Mouse (Mus musculus) hindbrain, embryonic 12.5 days (tissue): ENCODE data around the gene Lman1l. TPM values are rescaled to one million over a fixed set of nuclear protein-coding genes. Genes with fewer than 3 reads are reported as not detected.
A peak's percentile ranks its signal among the peaks of the same experiment; 100 is the strongest.

Experiments used
- ATAC-seq: fragments of 200-750 bp; cut with Nextera tagmentation; 2 replicates; pipeline ENCODE4 v1.8.0; 2017; ENCODE audit warnings: moderate TSS enrichment; ENCODE audit not compliant: low FRiP score
- H3K27ac ChIP-seq: fragments of 300-500 bp; sonication (generic); 2 replicates; pipeline ENCODE4 v1.5.1; 2016; ENCODE audit warnings: mild to moderate bottlenecking
- H3K27me3 ChIP-seq: fragments of 300-500 bp; sonication (generic); 2 replicates; pipeline ENCODE4 v1.6.1; 2016; ENCODE audit warnings: mild to moderate bottlenecking
- H3K36me3 ChIP-seq: fragments of 300-500 bp; sonication (generic); 2 replicates; pipeline ENCODE4 v1.6.1; 2016; ENCODE audit warnings: mild to moderate bottlenecking
- H3K4me1 ChIP-seq: fragments of 300-500 bp; sonication (generic); 2 replicates; pipeline ENCODE4 v1.6.1; 2016
- H3K4me2 ChIP-seq: fragments of 300-500 bp; sonication (generic); replicated peaks from 2 replicates; pipeline ENCODE4 v1.6.1; 2016; ENCODE audit warnings: mild to moderate bottlenecking
- H3K4me3 ChIP-seq: fragments of 300-500 bp; sonication (generic); 2 replicates; pipeline ENCODE4 v1.5.1; 2016; ENCODE audit warnings: mild to moderate bottlenecking
- H3K9ac ChIP-seq: fragments of 300-500 bp; sonication (generic); 2 replicates; pipeline ENCODE4 v1.6.1; 2016; ENCODE audit warnings: mild to moderate bottlenecking, moderate library complexity
- H3K9me3 ChIP-seq: fragments of 300-500 bp; sonication (generic); replicated peaks from 2 replicates; pipeline ENCODE4 v1.6.1; 2016; ENCODE audit warnings: mild to moderate bottlenecking
- WGBS: fragments of 180-500 bp; shearing (Covaris S2); methylation state at CpG from one replicate; pipeline ENCODE4 v1.1.7; 2016; 5-methylcytosine and 5-hydroxymethylcytosine counted together
- polyA plus RNA-seq: library from polyadenylated mRNA; unstranded; fragments of >200 nt; fragmentation: Nextera tagmentation; extraction: Ambion mirVana; gene quantifications from 2 replicates; pipeline ENCODE4 v1.2.1, GENCODE M21; 2016

Lman1l gene
- polyA plus RNA-seq, 1 experiment from 2014 or later: not detected

DNA sequence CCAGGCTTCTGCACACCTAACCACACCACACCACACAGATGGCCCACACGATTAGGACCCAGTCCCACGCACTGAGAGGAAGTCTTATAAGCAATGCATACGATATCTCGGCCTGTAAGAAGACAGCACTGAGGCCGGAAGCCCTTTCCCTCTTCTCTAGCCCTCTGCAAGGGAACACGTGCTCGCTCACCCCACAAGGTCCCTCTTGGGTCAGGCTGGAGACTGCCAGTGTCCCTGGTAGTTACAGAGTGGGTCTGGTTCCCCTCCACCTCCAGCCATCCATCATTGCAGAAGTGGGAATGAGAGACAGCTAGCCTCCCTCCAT is 23.2 kb upstream of the Lman1l start:
- H3K36me3 ChIP-seq: peaks cover 9% of the 10 kb centered on the region; the same call in 1 of the 2 replicates
- H3K4me1 ChIP-seq: peaks cover 60% of the 10 kb centered on the region
- no peaks in the 10 kb centered on the region for H3K27me3 ChIP-seq
- H3K4me3 ChIP-seq: peak overlapping the region; percentile 98
- H3K27ac ChIP-seq: peak overlapping the region; percentile 41; the same call in 1 of the 2 replicates
- ATAC-seq: no peak
- peak overlapping the region; percentile 100 for H3K9ac ChIP-seq
- 59% methylated on average over 7 of the region's 7 CpGs for WGBS
- peak overlapping the region; percentile 97 for H3K4me2 ChIP-seq
- H3K9me3 ChIP-seq: no peaks in the 10 kb centered on the region

DNA sequence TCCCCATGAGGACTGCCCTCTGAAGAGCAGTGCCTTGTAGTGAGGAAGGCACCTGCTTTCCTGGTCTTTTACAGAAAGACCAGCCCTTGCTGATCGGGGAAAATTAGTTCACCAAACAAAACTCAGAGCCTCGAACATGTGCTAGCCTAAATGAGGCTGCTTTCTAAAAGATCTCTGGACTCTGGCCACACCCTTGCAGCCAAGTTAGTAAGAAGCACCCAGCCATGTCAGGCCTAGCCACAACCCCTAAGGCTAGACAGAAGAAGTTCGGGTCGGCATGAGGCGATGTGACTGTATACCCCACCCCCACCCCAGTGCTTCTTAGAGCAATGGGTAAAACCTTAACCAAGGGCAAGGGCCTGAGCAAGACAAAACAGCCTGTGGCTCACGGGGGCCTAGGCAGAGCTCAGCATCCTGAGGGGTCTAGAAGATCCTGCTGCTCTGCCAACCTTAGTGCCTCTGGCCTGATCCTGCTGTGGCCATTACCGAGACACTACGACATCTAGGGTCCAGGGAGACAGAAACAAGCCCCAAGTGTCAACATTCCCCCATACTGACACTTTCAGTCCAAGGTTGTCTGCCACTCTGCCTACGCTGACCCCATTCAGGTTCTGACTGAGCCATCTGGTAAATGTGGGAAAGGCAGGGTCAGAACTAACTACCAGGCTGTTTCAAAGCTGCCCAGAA is 22.7 kb upstream of the Lman1l start:
- whole genome bisulfite sequencing: 76% methylated on average over 9 of the region's 9 CpGs
- Histone ChIP-seq H3K9ac (peak overlapping the region; percentile 100), H3K27ac (peak overlapping the region; percentile 41; the same call in 1 of the 2 replicates), H3K4me2 (peak overlapping the region; percentile 97), H3K4me3 (peak overlapping the region; percentile 98), H3K9me3 (no peaks in the 10 kb centered on the region), H3K27me3 (no peaks in the 10 kb centered on the region), H3K36me3 (peaks cover 9% of the 10 kb centered on the region; the same call in 1 of the 2 replicates), H3K4me1 (peaks cover 65% of the 10 kb centered on the region)
- no peak for ATAC-seq

DNA sequence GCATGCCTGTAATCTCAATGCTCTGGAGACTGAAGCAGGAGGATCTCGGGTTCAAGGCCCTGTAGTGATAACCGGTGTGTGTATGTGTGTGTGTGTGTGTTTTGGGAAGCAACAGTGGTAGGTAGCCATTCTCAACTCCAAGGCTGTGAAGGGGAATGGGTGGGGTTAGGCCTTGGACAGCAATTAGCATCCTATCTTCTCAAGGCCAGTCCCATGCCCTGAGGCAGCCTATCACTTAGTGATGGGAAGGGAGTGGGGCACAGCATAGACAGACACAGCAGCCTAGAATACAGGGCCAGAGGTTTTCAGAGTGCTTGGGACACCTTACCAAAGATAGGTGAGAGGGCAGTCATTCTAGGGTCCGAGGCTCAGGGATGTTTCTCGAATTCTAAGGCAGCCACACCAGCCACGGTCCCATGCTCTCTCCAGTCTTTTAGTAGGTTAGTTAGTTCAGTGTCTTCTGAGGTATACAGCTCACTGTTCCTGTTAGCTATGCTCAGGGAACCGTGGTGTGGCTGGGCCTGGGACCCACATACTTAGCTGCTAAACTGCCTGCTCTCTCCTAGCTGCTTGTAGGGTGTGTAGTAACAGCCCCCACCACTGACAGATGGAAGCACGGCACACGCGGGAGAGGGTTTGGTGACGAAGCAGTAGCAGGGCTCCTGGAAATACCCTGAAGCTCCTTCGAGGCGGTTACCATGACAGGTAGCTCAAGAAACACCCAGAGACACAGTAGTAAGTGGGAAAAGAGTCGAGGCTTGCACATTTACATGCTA is 21.4 kb upstream of the Lman1l start:
- H3K36me3 ChIP-seq: peaks cover 9% of the 10 kb centered on the region; the same call in 1 of the 2 replicates
- H3K4me2 ChIP-seq: no peak overlapping the region
- no peak overlapping the region for H3K4me3 ChIP-seq
- no peaks in the 10 kb centered on the region for H3K27me3 ChIP-seq
- no peak for ATAC-seq
- H3K9ac ChIP-seq: no peak overlapping the region
- no peaks in the 10 kb centered on the region for H3K9me3 ChIP-seq
- H3K4me1 ChIP-seq: peaks cover 78% of the 10 kb centered on the region
- H3K27ac ChIP-seq: no peak overlapping the region
- WGBS: 87% methylated on average over 13 of the region's 13 CpGs

DNA sequence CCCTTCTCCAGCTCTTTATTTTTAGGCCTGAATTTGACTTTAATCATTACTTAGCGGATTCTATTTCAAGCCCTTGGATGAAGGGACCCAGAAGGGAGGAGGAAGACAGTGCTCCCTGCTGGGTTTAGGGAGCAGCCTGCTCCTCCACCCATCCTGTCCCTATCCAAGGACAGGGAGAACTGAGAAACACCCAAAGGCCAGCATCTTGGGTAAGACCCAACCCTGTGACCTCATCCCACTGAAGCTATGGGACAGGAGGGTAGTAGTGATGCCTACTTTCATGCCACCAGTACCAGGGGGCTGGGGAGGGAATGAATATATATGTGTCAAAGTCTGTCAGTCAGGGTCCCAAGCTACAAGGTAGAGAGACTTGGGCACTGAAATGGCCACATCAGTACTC is 20.4 kb upstream of the Lman1l start:
- ATAC-seq: no peak
- H3K4me3 ChIP-seq: no peak overlapping the region
- peaks cover 80% of the 10 kb centered on the region for H3K4me1 ChIP-seq
- peak overlapping the region; percentile 12; the same call in 1 of the 2 replicates for H3K27ac ChIP-seq
- H3K4me2 ChIP-seq: no peak overlapping the region
- H3K36me3 ChIP-seq: peaks cover 9% of the 10 kb centered on the region; the same call in 1 of the 2 replicates
- no peaks in the 10 kb centered on the region for H3K9me3 ChIP-seq
- peak overlapping the region; percentile 50; the same call in 1 of the 2 replicates for H3K9ac ChIP-seq
- no peaks in the 10 kb centered on the region for H3K27me3 ChIP-seq
- WGBS: 83% methylated on average over 1 of the region's 1 CpGs

DNA sequence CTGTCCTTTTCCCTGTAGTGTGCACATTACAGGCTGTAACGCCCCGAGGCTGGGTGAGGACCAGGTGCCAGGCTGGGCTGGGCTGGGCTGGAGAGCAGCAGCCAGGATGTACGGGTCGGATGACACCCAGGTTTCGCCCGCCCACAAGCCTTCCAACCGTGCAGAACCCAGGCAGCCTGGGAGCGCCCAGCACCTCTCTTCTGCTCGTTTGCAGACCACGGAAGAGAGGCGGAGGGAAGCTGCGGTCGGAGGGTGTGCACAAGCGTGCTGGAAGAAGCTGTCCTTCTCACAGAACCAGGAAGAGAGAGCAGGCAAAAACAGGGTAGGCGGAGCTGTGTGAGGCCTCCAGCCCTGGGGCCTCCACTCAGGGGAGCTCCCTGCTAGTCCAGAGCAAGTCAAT is 19.8 kb upstream of the Lman1l start:
- peaks cover 9% of the 10 kb centered on the region; the same call in 1 of the 2 replicates for H3K36me3 ChIP-seq
- H3K4me1 ChIP-seq: peaks cover 77% of the 10 kb centered on the region
- no peaks in the 10 kb centered on the region for H3K9me3 ChIP-seq
- no peak for ATAC-seq
- H3K27ac ChIP-seq: peak overlapping the region; percentile 12
- H3K9ac ChIP-seq: peak overlapping the region; percentile 50; the same call in 1 of the 2 replicates
- H3K27me3 ChIP-seq: no peaks in the 10 kb centered on the region
- 36% methylated on average over 15 of the region's 15 CpGs for WGBS
- H3K4me2 ChIP-seq: peak overlapping the region; percentile 37
- H3K4me3 ChIP-seq: peak overlapping the region; percentile 17

DNA sequence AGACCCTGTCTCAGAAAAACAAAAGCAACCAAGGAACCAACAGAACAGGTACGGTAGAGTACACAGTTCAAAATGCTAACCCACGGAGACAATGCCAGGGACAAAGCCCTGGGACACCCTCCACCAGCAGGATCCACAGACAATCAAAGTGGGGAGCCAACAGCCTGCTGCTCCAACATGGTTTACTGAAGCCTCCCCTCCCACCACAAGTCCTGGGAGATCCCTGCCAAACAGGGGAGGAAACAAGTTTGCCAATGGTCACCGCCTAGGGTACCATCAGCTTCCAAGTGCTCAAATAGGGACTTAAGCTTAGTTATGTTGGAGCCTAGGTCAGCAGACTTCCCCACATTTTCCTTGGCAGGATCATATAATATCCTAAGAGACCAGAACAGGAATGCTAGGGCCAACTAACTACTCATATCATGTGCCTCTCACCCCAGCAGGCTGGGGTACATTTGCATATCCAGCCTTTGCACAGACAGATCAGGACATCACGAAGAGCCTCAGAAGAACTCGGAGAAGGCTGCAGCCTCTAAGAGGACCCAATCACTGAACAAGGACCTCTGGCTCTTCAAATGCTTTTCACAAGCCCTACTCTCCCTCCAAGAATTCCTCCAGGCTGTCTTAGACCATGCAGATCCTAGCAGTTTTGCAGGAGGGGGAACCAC is 19.2 kb upstream of the Lman1l start:
- ATAC-seq: no peak
- peak overlapping the region; percentile 17 for H3K4me3 ChIP-seq
- H3K9me3 ChIP-seq: no peaks in the 10 kb centered on the region
- H3K9ac ChIP-seq: peak overlapping the region; percentile 50; the same call in 1 of the 2 replicates
- H3K4me2 ChIP-seq: peak overlapping the region; percentile 37
- no peaks in the 10 kb centered on the region for H3K27me3 ChIP-seq
- H3K27ac ChIP-seq: peak overlapping the region; percentile 12
- peaks cover 9% of the 10 kb centered on the region; the same call in 1 of the 2 replicates for H3K36me3 ChIP-seq
- 69% methylated on average over 5 of the region's 5 CpGs for WGBS
- H3K4me1 ChIP-seq: peaks cover 77% of the 10 kb centered on the region

DNA sequence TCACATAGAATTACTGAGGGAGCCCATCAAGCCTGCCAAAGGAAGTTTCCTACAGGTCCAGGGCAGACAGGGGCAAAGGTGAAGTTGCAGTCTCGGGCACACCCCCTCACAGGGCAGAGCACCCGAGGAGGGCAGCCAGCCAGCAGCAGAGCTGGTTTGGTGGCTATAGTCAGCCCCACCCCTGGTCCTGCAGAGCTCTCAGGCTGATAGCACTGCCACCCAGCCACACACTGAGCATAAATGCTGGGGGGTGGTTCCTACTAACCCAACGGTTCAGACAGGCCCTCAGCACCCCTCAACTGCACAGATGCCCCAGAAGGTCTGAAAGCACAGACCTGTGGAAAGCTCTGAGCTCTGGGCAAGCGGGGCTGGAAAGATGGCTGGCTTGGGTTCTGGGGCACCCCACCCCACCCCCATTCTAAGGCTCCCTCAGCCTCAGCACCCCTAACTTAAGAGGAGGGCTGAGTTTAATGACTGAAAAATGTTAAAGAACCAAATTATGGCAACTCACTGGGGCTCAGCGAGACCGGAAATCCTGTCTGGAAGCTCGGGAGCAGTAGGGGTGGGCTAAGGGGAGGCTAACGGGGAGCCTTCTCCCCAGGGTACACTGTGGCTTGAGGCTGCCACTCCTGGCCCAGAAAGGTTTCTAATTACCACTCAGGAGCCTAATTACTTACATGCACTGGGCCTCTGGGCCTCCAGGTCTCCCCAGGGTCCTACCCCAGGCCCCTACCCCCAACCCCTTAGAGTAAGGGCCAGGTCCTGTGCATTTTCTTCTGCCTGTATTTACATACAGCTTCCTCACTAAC is 18.3 kb upstream of the Lman1l start:
- 0 out of 2 replicates have a peak, but pooled peaks have one; percentile 2 for ATAC-seq
- peak overlapping the region; percentile 37 for H3K4me2 ChIP-seq

DNA sequence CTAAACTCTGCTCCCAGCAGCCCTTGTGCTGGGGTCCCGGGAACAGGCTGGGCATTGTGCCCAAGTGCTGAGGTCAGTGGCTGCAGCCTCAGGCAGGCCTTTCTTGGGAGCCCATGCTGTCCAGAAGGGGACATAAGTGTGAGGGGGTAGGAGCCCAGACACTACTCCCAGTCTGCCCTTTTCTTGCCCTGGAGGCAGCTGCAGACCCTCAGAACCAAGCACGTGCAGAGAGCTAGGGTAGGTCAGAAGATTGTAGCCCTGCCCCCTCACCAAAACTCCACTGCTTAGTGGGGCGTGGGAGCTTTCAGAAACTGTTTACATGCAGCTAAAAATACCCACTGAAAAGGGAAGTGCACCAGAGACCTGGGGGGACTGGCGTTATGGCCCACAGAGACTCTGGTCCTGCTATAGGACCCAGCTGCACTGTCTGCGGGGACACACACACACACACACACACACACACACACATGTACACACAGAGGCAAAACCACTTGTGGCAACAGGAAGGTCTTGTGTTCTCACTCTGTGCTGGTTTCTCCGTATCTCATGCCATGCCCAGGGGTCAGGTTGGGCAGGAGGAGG is 17.3 kb upstream of the Lman1l start:
- Histone ChIP-seq H3K4me3 (no peak overlapping the region), H3K4me2 (no peak overlapping the region), H3K9me3 (no peaks in the 10 kb centered on the region), H3K36me3 (peaks cover 9% of the 10 kb centered on the region; the same call in 1 of the 2 replicates), H3K9ac (peak overlapping the region; percentile 50), H3K27ac (peak overlapping the region; percentile 12; the same call in 1 of the 2 replicates), H3K4me1 (peaks cover 60% of the 10 kb centered on the region), H3K27me3 (no peaks in the 10 kb centered on the region)
- 54% methylated on average over 6 of the region's 6 CpGs for WGBS
- no peak for ATAC-seq

More for the DNA sequence above, 18.3 kb upstream of the Lman1l start:
- Histone ChIP-seq H3K27ac (peak overlapping the region; percentile 12; the same call in 1 of the 2 replicates), H3K9ac (peak overlapping the region; percentile 50), H3K36me3 (peaks cover 9% of the 10 kb centered on the region; the same call in 1 of the 2 replicates), H3K4me1 (peaks cover 70% of the 10 kb centered on the region), H3K9me3 (no peaks in the 10 kb centered on the region), H3K4me3 (no peak overlapping the region), H3K27me3 (no peaks in the 10 kb centered on the region)
- 41% methylated on average over 8 of the region's 8 CpGs for WGBS

DNA sequence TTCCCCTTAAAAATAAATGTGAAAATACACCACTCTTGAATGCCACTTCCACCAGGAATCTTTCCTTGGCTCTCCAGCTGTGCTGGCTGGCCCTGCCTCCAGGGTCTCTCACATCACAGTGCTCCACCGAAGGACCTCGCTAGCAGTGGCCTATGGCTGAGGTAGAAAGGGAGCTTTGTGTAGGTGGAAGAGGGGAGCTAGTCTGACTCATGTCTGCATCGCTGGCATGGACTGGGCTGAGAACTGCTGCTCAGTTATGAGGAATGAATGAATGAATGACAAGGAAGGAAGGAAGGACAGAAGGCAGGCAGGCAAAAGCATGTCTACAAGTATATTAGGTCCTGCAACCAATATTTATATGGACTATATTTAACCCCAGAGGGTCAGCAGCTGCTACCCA is 16.7 kb upstream of the Lman1l start:
- no peak for ATAC-seq
- 69% methylated on average over 3 of the region's 3 CpGs for WGBS
- Histone ChIP-seq H3K4me1 (peaks cover 54% of the 10 kb centered on the region), H3K9me3 (no peaks in the 10 kb centered on the region), H3K9ac (no peak overlapping the region), H3K4me3 (no peak overlapping the region), H3K27me3 (no peaks in the 10 kb centered on the region), H3K36me3 (peaks cover 7% of the 10 kb centered on the region; the same call in 1 of the 2 replicates), H3K4me2 (no peak overlapping the region), H3K27ac (no peak overlapping the region)

DNA sequence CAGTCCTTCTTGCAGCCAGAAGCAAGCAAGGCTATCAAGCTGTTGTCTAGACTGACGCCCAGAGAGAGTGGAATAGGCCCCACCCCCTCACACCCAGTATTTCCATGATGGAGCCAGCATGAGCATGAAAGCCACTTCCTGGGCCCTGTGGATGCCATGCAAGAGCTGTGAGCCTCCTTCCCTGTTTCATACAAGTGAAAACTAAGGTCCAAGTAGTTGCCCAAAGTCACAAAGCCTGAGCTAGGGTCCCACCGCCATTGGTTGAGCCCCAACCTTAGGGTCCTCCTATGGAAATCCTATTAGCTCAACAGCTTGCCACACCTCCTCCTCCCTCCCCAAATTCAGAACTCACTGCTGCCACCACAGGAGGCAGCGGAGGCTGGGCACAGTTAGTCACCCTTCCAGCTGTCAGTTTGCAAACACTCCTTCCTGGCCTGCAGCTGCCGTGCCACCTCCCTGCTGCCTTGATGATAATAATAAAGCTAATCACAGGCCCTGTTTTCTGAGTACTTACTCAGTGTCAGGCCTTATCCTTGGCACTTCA is 13.0 kb upstream of the Lman1l start:
- Histone ChIP-seq H3K9ac (no peak overlapping the region), H3K36me3 (peaks cover 35% of the 10 kb centered on the region), H3K4me2 (no peak overlapping the region), H3K27ac (no peak overlapping the region), H3K4me3 (no peak overlapping the region), H3K4me1 (peaks cover 17% of the 10 kb centered on the region), H3K9me3 (no peaks in the 10 kb centered on the region), H3K27me3 (no peaks in the 10 kb centered on the region)
- WGBS: 54% methylated on average over 4 of the region's 4 CpGs
- ATAC-seq: no peak
